Mouse (Mus musculus) kidney, adult 18-20 months (tissue): ENCODE measurements around the gene Sfswap.

Source experiments
- DNase-seq: peaks from one replicate; pipeline ENCODE4 v3.0.0; 2021

Sfswap gene

GRCm38 (mm10) chr5:129533731-129534130 lies 32.7 kb downstream of the Sfswap start:
- no peak for DNase-seq

- DNase-seq: peak; percentile 31
Measured at GRCm38 (mm10) chr5:129534500-129534899, 33.5 kb downstream of the Sfswap start.

DNA sequence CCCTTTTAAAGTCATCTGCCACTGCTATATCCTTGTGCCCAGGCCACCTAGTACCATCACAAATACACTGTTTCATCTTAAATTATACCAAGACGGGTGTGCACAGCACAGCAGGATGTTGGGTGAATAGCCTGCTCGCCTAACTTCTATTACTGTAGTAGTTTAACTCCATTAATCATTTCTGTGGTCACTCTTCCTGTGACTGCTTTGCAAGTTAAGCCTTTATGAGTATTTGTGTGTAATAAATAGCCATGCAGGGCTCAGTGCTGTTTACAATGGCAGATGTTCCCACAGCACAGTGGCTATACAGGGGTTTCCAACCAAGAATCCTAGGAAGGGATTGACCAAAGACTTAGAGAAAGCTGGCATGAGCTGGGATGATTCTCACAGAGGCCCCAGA lies 34.0 kb downstream of the Sfswap start:
- DNase-seq: peak; percentile 20

DNA sequence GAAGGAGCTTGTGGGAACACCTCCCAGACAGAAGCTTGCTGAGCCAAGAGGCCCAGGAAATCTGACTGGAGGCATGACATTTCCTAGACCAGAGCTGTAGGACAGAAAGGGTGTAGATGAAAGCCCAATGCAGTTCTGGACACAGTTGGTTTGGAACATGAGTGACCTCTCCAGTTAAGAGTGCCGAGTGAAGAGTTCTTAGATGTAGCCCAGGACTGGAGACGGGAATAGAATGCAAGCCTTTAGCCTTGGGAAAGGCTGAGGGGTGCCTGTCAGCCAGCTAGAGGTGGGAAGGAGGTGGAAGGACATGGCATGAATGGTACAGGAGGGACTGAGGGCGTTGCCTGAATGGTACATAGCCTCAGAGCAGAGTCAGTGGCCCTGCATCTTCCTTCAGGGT lies 34.4 kb downstream of the Sfswap start:
- no peak for DNase-seq

GRCm38 (mm10) chr5:129538826-129539225 lies 37.8 kb downstream of the Sfswap start:
- DNase-seq: no peak

- no peak for DNase-seq
Measured at GRCm38 (mm10) chr5:129542236-129542635, 41.2 kb downstream of the Sfswap start.

- DNase-seq: no peak
Measured at GRCm38 (mm10) chr5:129545787-129546186, 44.8 kb downstream of the Sfswap start.

- DNase-seq: peak; percentile 62
Measured at GRCm38 (mm10) chr5:129549716-129550115, 48.7 kb downstream of the Sfswap start.

DNA sequence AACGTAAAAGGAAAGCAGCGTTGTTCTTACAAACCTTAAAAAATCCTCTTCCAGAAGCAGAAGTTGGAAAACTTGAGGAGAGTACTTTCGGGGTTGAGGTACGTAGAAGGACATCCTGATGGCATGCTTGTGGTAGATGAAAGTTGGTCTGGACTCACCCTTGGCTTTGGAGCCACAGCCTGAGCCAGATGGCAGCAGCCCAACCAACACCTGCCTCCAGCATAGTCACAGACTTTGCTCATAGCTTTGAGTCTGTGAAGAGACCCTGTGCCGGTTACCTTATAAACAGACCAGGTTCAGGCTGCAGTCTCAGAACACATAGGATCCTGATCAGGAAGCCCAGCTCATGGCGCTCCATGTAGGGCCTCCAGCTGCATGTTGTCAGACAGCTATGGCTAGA lies 49.8 kb downstream of the Sfswap start:
- DNase-seq: peak; percentile 54

DNA sequence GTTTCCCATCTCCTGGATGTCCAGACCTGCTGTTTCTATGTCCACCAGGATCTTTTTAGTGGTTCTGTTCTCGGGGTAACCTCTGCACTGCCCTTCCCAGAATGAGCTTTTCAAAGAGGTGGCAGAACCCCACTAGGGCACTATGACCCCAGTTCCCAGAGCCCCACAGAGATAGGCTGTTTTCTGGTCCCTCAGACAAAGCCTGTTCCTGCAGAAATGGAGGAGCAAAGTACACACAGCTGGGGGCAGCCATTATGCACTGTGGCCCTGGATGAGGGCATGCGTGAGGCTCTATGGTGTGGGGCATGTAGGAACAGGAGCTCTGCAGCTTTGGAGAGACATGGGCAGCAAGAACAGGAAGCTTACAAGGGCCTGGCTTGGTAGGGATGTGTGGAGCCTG lies 51.0 kb downstream of the Sfswap start:
- peak; percentile 47 for DNase-seq

DNA sequence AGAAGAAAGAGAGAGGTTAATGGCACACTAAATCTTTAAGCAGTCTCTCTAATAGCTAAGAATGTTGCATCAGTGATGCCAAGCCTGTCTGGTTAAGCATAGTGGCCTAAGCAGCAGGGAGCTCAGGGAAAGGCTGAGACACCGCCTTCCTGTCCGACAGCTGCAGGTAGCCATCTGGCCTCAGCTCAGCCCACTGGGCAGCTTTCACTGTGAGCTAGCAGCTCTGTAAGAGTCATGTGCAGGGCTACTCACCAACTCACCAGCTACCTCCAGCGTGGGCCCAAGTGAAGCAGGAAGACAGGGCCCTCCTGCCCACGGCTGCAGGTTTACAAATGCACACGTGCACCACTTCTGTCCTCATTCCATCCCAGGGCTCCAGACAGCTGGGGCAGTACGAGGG lies 52.6 kb downstream of the Sfswap start:
- no peak for DNase-seq

- no peak for DNase-seq
Measured at GRCm38 (mm10) chr5:129558591-129558990, 57.6 kb downstream of the Sfswap start.

GRCm38 (mm10) chr5:129559283-129559682 lies 58.3 kb downstream of the Sfswap start:
- DNase-seq: no peak

- no peak for DNase-seq
Measured at GRCm38 (mm10) chr5:129562342-129562741, 61.3 kb downstream of the Sfswap start.

GRCm38 (mm10) chr5:129568596-129568995 lies 67.6 kb downstream of the Sfswap start:
- no peak for DNase-seq

GRCm38 (mm10) chr5:129578201-129578600 lies 77.2 kb downstream of the Sfswap start:
- DNase-seq: peak; percentile 74

DNA sequence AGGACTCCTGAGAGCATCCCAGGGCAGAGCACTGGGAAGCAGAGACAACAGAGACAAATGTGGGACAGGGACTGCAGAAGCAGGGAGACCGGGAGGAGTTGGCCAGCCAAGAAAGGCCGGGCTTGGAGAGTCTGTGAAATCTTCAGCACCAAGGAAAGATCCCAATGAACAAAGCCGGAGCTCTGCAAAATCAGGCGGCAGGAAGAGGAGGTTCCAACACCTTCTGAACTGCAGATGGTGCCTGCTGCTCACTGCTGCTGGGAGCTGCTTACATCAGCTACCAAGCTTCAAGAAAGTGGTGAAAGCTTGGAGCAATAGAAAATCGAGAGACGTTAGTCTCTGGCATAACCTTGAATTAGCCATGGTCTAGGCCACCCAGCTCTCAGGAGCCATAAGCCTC lies 79.0 kb downstream of the Sfswap start:
- no peak for DNase-seq

- no peak for DNase-seq
Measured at GRCm38 (mm10) chr5:129580572-129580971, 79.6 kb downstream of the Sfswap start.

DNA sequence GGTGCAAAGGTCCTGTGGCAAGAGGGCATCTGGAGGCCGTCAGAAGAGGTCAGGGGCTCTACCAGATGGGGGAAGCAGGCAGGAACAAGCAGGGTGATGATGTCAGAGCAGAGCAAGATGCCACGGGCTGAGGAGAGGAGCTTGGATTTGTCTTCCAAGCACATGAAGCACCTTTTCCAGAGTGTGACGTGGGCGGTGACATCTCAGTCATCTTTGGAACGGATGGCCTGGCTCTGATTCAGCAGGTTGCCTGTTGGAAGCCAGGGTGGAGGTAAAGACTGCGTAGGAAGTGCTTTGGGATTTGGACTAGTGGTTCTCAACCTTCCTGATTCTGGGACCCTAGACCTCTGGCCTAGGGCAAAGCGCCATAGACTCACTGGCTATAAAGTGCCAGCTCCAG lies 80.0 kb downstream of the Sfswap start:
- no peak for DNase-seq

DNA sequence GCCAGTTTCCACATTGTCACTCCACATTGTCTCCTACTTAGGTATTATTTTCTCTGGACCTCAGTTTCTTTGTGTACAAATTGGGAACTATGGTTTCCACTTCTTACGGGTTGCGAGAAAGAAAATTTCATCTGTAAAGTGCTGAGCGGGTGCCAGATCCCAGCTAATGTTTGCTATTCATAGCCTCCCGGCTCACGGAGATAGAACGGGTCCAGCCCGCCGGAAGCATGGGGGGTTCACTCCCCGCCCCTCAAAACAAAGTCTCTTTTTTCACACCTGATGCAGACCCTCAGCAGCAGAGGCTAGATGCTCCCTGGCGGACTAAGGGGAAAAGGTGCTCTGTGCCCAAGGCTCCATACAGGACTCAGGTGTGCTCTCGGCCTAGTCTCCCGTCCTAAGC lies 82.3 kb downstream of the Sfswap start:
- no peak for DNase-seq

- peak; percentile 94 for DNase-seq
Measured at GRCm38 (mm10) chr5:129583761-129584582, 83.0 kb downstream of the Sfswap start, which contains the start of gene Mmp17. Gene Mmp17 (plus strand): TSS chr5:129584169.

DNA sequence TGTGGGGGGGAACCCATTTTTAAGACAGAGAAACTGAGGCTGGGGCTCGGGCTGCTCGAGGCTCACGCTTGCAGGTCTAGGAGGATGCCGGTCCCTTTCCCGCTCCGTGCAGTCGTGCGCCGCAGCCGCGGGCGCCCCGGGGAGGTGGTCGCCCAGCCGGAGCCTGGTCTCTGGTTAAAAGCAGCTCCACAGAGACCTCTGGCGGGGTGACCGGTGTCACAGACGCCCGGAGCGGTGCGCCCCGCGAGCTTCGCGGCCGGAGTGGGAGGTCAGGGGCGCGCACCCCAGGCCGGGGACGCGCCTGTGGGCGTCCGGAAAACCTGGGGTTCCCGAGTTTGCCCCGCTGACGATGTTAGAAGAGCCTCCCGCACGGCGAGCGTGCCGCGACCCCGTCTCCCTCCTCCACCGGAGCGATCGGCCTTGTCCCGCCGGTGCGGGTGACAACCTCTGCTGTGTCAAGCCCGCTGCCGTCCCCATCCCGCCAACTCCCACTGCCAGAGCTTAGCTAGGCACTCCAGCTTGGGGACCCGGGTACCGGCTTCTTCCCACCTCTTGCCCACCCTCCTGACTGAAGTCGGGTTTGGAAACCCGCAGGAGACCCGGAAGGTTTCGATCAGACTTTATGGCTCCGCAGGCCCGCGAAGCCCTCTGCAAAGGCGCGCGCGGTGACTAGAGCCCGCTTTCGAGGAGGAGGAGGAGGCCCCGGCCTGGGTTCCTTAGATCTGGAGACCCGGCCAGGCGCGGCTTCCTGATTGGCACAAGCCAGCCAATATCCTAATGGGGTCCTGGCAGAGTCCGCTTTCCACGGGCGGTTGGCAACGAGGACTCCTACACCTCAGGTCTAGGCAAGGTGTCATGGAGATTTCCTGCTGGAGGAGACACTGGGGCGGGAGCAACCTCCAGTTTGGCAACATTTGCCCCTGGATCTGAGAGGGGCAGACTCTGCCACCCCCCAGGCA lies 83.8 kb downstream of the Sfswap start:
- DNase-seq: peak; percentile 43

DNA sequence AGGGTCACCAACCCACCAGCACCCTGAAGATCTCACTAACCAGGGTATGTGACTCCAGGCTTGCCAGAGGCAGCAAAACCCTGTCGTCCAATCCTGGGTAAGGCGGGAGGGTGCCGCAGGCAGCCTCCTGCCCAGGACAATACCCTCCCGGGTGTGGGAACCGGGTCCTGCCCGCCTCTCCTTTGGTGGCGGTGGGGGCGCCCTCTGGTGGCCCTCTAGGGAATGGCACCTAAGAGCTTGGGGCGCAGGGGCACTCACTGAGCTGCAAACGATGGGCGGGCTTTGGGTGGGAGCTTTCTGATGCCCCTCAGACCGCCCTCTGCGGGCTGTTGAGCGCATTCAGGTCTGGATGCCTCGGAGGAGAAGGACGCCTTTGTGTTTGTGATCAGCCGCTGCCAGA lies 85.0 kb downstream of the Sfswap start:
- DNase-seq: peak; percentile 85

GRCm38 (mm10) chr5:129586471-129586870 lies 85.5 kb downstream of the Sfswap start:
- DNase-seq: no peak
